Mouse (Mus musculus) liver, postnatal 0 days (tissue): ENCODE measurements around the gene Rasgrp2.

Experiments
- CTCF ChIP-seq: sonication (generic); IDR thresholded peaks from 2 replicates; pipeline ENCODE4 v1.5.1; 2016; ENCODE audit warnings: antibody characterized with exemption, low read depth
- EP300 ChIP-seq: IDR thresholded peaks from 2 replicates; pipeline ENCODE4 v1.6.1; 2016; ENCODE audit warnings: antibody characterized with exemption, low read depth, mild to moderate bottlenecking

GRCm38 (mm10) chr19:6418233-6418879, 19.2 kb downstream of the Rasgrp2 start, which contains the start of gene Nrxn2:
- peak; percentile 90 for TF ChIP-seq CTCF
- TF ChIP-seq EP300, result no peak
